Mouse (Mus musculus): Measurements from ENCODE around the gene Fubp1.
"Not testable (repeated sequence)": the region's sequence is repeated elsewhere in the genome, so short reads cannot be mapped to it uniquely, and the experiment has no call there.

Gene Fubp1

DNA sequence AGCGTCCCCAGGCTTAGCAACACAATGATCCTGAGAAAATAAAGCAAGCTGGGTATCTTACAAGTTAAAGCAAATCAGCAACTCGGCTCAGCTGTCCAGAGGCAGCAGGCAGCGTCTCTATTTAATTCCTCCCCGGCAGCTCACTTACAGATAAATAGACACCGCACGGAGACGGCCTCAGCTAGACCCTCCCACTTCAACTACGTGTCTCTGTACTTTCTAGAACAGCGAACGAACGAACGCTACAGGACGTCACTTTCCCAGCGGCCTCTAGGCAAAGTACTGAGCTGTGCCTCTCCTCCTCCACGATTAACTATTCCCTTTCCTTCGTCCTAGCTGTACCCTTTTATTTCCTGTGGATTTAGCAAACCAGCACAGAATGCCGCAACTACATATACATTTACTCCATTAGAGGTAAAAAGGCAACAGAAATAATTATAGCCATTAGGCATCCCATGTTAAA, 16.6 kb upstream of the Fubp1 start:
- peak; percentile 96 for DNase-seq

DNA sequence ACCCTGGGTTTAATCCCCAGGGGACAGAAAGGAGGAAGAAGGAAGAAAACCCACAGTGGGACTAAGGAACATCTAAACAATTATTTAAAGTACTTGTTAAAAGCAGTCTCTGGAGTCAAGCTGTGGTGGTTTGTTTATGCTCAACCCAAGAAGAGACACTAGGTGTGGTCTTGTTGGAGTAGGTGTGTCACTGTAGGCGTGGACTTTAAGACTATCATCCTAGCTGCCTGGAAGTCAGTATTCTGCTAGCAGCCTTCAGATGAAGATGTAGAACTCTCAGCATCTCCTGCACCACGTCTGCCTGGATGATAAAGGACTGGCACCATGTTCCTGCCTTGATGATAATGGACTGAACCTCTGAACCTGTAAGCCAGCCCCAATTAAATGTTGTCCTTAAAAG, 13.0 kb upstream of the Fubp1 start:
- not testable (repeated sequence) for DNase-seq

DNA sequence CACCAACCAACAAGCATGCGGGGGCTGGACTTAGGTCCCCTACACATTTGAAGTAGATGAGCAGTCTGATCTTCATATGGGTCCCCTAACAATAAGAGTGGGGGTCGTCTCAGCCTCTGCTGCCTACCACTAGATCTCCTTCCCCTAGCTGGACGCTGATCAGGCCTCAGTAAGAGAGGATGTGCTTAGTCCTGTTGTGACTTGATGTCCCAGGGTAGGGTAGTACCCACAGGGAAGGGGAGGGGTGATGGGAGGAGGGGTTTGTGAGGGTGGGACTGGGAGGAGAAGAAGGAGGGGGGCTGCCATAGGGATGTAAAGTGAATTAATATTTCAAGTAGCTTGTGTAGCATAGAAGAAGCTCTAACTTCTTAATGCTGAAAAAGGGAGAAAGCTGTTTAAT, 11.1 kb upstream of the Fubp1 start:
- DNase-seq, result no peak

DNA sequence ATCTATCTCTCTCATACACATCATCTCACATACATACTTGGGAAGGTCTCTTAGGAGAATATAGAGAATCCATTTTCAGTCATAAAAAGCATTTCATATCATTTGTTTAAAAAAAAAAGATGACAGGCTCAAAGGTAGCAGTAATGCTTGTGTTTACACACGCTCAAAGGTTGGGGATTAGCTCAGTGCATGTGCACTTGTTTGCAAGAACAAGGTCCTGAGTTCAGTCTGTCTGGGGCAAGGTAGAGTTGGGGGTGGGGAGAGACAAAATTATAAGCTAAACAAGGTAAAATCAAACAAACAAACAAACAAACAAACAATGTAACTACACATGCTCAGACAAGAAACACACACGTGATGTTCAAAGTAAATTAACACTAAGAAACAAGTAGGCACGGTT, 9.0 kb upstream of the Fubp1 start:
- no peak for DNase-seq

DNA sequence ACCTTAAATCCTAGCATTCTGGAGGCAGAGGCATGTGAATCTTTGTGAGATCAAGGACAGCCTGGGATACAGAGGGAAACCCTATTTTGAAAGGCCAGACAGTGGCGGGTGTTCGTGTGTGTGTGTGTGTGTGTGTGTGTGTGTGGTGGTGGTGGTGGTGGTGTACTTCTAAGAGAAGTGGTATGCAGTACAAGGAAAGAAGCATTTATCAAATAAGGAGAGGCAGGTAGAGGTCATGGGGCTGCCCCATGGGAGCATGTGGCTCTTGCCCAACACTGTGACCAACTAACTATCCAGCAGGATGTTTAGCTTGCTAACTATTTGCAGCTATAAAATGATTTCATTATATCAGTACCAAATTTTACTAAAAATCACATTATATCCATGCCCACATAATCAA, 8.6 kb upstream of the Fubp1 start:
- no peak for DNase-seq

DNA sequence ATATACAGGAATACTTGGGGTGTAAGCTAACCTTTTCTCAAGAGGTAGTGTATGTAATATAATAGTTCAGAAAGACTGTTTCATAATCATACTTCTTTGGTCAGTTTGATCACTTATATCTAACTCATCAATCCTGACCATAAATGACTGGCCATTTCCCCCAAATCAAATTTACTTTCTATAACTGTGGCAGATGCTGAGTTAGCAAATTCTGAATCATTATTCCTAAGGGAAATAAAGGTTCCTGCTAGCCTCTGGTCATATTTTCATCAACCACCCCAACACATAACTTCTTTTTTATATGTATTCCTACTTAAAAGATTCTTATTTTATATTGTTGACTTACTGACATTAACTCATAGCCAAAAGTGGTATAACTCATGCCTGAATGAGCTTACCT, 7.3 kb upstream of the Fubp1 start:
- no peak for DNase-seq

DNA sequence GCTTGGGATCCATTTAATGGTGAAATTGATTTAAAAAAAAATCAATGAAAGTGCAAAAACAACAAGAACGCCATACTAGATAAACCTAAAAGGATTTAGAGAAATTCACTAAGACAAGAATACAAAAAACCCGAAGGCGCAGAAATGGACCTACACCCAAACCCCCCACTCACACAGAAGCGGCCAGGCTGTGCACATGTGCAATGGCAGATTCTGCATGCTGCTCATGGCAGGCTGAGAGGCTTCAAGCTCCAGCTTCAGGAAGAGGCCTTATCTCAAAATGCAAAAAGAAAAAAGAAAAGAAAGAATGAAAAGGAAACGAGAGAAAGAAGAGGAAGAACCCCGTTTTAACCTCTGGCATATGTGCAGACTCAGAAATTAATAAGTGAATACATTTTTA, 6.8 kb upstream of the Fubp1 start:
- DNase-seq, result no peak

DNA sequence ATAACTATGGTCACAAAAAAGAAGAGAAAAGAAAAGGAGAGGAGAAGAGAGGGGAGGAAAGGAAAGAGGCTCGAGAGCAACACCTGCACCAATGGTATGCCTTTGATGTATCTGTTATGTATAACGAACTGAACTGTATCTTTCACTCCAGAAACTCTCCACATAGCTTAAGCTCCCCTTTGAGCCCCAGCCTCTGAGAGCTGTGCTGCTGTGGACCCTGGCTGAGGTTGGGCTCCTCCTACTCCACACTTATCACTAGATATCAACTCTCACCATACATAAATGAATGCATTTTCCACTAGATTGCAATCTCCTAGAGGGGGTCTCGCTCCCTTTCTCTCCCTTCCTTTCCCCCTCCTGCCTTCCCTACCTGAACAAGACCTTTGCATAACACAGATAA, 6.2 kb upstream of the Fubp1 start:
- DNase-seq, result no peak

DNA sequence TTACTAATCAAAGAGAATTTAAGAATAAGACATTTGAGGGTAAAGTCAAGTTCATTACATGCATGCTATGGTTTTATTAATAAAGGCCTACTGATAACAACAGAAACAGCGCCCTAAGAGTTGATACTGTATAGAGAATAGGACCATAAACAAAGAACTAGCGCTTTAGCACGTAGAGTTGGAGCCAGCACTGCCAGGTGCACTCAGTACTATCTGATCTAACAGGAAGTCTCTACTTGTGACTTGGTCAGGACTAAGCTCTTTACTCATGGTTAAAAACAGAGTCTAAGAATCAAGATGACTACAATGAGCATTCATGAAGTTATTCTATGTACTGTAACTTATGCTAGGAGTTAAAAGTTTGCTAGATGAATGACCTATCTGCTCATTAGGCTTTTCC, 5.6 kb upstream of the Fubp1 start:
- DNase-seq, result no peak

DNA sequence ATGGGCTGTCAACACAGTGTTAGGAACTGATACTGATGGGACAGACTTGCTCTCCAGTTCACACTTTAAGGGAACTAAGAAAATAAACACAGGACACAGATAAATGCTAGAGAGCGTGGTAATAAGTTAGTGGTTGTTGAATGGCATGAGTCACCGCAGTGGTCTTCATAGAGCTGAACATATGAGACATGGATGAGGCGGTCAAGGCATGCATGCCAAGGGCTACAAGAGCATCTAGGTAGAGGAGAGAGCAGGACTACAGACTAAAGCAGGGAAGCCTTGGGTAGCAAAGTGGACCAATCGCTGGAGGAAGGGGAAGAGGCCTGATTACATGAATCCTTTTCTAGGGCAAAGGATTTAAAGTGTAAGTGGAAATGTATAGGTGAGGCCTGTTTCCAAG, 3.1 kb upstream of the Fubp1 start:
- DNase-seq, result no peak

DNA sequence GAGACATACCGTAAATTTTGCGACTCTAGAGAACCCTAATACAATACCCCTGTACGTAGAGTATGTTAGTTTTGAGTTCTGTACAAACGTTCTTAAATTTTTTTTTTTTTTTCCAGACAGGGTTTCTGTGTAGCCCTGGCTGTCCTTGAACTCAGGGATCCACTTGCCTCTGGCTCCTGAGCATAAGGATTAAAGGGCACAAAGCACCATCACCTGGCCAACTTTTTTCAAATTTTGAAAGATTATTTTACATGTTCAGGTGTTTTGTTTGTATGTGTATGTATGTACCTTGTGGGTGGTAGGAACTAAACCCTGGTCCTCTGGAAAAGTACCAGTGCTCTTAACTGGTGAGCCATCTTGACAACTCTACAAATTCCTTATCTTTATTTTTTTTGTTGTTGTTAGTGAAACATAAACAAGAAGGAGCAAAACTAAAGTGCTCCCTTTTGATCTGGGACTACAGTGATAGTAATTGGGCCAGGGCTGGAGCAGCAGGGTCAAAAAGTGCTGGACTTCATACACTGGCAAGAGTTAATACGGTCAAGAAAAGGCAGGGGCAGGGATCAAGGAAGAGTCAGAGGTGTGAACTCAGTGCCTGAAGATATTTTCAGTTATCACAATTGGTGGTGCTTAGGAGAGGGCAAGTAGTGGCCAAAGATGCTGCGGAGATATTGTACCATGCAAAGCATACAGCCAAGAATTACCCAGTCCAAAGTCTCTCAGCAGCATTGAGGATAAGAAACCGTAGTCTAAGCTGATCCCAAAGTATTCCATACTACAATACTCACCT, 1.9 kb upstream of the Fubp1 start:
- DNase-seq, result no peak

DNA sequence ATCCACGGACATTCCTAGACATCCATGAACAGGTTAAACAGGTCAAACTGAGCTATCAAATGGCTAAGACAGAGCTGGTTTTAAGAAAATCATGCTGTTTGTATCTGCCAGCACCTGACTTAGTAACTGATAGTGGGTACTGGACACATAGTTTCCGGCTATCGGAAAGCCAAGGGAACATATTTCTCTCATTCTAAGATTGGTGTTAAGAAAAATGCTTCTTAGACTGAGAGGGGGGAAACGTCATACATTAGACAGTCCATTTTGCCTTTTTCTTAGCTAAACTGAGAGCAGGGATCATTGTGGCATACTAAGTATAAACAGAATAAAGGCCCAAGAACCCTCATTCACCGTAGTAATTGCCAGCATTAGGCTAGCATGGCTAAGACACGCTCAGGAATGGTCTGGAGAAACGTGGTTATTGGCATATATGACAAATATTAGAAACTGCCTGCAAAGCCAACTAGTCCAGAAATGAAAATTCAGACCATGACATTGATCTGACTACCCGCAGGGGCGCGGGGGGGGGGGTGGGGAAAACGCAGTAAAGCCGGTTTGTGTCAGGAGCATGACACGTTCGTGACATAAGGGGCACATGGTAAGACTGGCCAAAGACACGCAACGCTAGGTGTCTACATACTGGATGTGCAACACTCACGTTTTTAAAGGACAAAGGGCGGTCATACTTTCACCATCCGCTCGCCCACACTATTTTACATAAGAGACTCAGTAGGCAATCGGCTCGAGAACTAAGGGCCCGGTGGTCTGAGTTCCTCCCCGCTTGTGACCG, 850 bp upstream of the Fubp1 start:
- peak; percentile 68 for DNase-seq

DNA sequence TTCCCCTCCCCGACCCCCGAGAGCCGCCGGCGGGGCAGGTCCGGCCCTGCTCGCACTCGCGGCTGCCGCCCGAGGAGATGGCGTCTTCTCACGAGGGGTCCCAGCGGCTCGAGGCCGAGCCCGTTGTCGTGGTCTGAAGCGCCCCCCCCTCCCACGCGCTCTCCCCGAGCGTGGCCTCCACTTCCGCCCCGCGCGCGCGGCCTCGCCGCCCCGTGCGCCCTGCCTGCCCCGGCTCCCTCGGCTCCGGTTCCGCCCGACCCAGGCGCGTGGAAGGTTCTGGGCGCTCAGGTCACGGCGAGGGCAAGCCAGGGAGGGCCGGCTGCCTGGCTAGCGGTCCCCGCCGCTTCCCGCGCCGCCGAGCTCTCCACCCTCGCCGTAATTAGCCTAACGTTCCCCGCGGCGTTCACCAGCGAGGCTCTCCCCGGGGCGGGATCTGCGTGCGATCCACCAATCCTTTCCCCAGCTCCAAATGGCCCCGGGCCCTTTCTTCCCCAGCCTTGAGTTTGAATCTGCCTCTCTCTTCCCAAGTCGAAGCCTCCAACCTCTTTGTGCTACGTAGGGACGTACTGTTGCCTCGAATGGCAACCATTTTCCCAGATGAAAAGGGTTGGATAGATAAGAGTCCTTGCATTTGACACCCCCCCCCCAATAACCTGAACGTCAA, 638 bp downstream of the Fubp1 start:
- peak; percentile 65 for DNase-seq

DNA sequence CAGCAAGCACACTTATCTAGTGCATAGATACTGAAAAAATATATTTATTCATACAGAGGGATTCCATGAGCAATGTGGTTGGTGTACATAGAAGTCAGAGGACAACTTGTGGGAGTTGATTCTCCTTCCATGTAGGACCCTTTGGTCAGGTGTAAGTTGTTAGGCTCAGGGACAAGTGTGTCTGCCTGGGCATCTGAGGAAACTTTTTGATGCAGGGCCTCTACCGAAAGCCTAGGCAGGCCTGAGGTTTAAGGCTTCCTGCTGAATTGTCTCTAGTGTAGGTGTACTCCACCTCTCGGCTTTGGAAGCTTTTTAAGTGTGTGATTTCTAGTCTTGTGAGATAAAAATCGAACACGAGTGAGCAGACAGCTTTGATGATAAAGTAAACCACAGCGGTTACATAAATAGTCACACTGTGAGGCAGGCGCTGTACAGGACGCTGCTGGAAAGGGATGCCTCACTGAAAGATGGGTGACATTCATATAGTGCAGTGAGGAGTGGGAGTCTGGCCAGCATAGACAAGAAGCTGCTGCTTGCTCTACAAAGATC, 1.6 kb downstream of the Fubp1 start:
- peak; percentile 18 for DNase-seq

DNA sequence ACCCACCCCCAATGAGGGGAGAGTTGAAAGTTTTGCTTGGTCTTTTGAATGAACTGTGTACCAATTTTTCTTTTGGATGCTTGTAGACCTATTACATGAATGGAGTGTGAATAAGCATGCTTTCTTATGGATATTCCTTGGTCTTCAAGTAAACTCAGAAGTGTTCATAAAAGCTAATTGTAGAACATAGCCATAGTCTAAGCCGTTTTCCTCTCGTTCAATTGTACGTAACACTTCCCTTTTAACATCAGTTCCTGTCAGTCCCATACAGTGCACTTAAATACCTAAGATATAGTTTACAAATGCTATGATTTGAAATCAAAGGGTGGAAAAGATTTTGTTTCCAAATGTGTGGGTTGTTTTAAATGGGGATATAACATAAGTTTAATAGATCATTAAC, 3.2 kb downstream of the Fubp1 start:
- no peak for DNase-seq

DNA sequence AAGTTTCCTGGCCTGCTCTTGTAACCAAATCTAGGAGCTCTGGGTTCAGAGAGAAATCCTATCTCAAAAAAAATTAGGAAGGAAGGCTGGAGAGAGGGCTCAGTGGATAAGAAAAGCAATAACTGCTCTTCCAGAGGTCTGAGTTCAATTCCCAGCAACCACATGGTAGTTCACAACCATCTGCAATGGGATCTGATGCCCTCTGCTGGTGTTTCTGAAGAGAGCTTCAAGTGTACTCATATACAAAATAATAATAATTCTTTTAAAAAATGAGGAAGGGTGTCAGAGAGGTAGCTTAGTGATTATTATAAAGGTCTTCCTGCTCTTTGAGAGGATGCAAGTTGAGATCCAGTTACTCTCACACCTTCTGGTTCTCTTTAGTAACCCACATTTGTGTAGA, 14.7 kb downstream of the Fubp1 start:
- no peak for DNase-seq

DNA sequence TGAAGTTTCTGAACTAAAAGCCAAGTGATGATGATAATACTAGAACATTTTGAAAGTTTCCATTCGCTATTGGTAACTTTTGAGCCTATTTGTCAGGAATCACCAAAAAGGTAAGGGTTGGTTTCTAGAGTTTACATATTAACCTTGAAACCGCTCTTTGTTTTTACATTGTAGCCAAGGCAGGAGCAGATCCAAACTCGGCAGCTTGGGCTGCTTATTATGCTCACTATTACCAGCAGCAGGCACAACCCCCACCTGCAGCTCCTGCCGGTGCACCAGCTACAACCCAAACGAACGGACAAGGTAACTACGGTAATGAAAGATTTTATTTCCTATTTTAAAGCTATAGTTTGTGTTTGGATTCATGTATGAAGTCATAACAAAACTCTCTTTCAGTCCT, 15.7 kb downstream of the Fubp1 start:
- no peak for DNase-seq

DNA sequence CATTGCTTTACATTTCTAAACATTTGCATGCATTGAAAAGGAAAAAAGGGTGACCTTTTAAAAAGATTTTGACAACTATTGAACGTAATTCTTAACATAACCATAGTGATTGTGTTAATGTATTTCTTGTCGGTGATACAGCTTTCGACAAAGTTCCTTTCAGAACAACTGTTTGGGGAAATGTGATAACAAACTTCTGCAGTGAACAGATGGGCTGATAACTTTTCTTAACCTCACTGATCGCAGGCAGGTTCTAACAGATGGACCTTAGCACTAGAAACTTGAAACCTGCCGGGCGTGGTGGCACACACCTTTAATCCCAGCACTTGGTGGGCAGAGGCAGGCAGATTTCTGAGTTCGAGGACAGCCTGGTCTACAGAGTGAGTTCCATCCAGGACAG, 18.6 kb downstream of the Fubp1 start:
- no peak for DNase-seq

DNA sequence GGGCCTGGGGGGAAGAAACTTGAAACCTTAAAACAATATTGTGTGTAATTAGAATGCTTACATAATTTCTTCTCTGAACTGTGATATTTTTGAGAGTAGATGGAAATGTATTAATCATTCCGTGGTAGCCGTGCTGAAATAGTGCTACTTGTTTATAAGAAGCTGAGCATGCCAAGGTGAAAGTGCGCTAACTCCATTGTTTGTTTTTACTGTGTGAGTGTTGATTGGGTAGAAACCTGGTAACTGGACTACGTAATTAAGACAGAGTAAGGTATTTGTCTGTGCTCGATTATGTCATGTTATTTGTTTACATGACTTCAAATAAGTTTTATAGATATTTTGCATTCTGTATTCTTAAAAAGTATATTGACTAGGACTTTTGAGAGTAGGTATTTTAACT, 19.0 kb downstream of the Fubp1 start:
- DNase-seq, result no peak

DNA sequence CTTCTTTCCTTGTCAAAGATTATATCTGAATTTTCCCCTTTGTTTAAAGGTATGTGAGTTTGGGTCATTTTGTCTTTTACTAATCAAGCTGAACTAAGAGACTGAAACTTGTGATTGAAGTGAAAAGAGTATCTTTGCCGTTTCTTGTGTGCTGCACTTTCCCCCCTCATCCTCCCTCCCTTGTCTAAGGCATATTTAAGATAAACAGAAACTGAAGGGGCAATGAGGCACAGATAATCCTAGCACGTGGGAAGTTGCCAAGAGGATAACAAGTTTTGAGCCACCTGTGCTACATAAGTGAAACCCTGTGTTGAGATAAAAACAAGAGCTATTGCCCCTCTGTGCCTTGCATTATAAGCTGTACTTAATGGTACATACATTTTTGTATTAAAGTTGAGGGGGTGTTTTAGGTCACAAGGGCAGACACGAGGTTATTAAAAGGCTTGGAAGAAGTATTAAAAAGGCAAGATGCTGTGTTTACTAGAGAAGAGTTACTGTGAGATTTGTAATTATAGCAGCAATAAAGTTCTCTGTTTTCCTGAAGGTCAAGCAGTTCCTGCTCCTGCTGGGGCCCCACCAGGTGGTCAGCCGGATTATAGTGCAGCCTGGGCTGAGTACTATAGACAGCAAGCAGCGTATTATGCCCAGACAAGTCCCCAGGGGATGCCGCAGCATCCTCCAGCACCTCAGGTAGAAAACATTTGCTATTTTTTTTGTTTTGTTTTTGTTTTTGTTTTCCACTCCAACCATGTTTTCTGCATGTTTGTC, 21.3 kb downstream of the Fubp1 start:
- no peak for DNase-seq

DNA sequence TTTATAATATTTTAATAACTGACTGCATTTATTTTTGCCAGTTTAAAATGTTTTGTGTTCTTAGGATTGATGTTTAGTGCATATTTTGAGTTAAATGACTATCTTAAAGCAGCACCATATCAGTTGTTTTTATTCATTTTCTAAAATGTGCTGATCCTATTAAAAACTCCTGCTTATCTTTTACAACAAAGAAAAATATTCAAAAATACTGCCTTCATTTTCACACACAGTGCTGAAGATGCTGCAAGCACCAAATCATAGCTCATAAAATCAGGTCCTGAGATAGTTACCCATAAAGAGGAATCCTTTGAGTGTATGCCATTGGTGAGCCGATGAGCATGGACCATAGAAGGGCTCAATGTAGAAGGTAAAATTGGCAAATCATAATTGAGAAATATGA, 25.0 kb downstream of the Fubp1 start:
- no peak for DNase-seq

DNA sequence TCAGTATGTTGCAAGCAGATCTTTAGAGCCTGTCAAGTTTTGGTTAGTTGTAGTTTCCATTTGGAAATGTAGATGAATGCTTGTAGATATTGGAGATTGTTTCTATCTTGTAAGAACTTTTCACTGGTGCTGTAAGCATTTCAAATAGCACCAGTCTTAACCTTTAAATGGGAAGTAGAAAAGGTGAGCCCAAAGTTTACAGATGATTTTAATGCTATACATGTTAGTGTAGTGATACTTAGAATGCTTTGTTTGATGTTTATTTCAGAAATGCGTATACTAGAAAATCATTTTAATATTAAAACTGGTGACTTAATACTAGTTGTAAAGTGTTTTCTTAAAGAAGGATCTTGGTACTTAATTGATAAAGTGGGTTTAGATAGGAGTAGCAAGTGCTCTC, 25.6 kb downstream of the Fubp1 start:
- no peak for DNase-seq

DNA sequence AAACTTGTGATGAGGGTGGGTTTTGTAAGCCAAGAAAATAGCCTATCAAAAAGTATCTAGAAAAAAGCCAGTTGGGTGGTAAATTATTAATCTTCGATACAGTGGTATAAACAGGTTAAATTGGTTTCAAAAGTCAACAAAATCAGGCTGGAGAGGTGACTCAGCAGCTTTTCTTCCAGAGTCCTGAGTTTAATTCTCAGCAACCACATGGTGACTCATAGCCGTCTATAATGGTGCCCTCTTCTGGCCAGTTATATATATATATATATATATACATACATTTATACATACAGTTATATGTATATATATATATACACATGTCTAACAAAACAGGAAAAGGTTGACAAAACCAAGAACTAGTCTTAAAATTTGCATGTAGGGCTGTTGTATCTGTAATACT, 28.6 kb downstream of the Fubp1 start:
- peak; percentile 54 for DNase-seq

Data from lung, postnatal 36 days (tissue).